Mouse (Mus musculus) CH12.LX (cell line): Measurements from ENCODE around the gene Mfsd5. TPM values are rescaled to one million over a fixed set of nuclear protein-coding genes. Genes with fewer than 3 reads are reported as not detected.
A peak's percentile ranks its signal among the peaks of the same experiment; 100 is the strongest.

Experiments used
- DNase-seq: peaks from one replicate; pipeline ENCODE4 v3.0.0-alpha.2; 2013; ENCODE audit errors: extremely low read depth
- H3K27ac ChIP-seq: 2 replicates; pipeline ENCODE4 v1.5.1; 2012; ENCODE audit warnings: low read depth, mild to moderate bottlenecking, control low read depth, moderate library complexity; ENCODE audit not compliant: insufficient read depth
- H3K27me3 ChIP-seq: replicated peaks from 2 replicates; pipeline ENCODE3; 2012; ENCODE audit warnings: inconsistent platforms
- H3K36me3 ChIP-seq, 2 experiments: replicated peaks in 1 of 2; 2 replicates each; pipeline versions ENCODE3 to v1.6.1; 2012; ENCODE audit warnings: inconsistent platforms in 1 of 2, low read length in 1 of 2, mild to moderate bottlenecking in 1 of 2, mixed read lengths in 1 of 2, moderate library complexity in 1 of 2; ENCODE audit not compliant: control insufficient read depth in 1 of 2, insufficient read depth in 1 of 2
- H3K4me1 ChIP-seq, 2 experiments: 2 replicates each; pipeline ENCODE4 v1.6.1; 2012; ENCODE audit warnings: inconsistent platforms in 1 of 2, moderate library complexity in 1 of 2; ENCODE audit not compliant: insufficient read depth in 2 of 2, control insufficient read depth in 1 of 2
- H3K4me2 ChIP-seq: 2 replicates; pipeline ENCODE4 v1.6.1; 2012; ENCODE audit warnings: low read depth, mild to moderate bottlenecking, control low read depth; ENCODE audit not compliant: poor library complexity, insufficient read depth, severe bottlenecking
- H3K4me3 ChIP-seq, 3 experiments: fragments of 150-350 bp in 1 of 3; sonication (generic) in 1 of 3; replicated peaks in 1 of 3; 2 replicates each; pipeline versions ENCODE3 to v1.5.1; 2011 to 2012; ENCODE audit warnings: low read depth in 2 of 3, low read length in 2 of 3, mild to moderate bottlenecking in 2 of 3, moderate library complexity in 2 of 3, control low read depth in 1 of 3, improper control_type of control experiment in 1 of 3, inconsistent platforms in 1 of 3, mixed read lengths in 1 of 3; ENCODE audit not compliant: poor library complexity in 1 of 3
- H3K79me2 ChIP-seq: replicated peaks from 2 replicates; pipeline ENCODE4 v1.6.1; 2012; ENCODE audit warnings: mild to moderate bottlenecking, moderate library complexity; ENCODE audit not compliant: control insufficient read depth, poor library complexity, insufficient read depth, severe bottlenecking; ENCODE audit errors: extremely low read depth
- H3K9ac ChIP-seq: 2 replicates; pipeline ENCODE4 v1.6.1; 2012; ENCODE audit warnings: low read depth, mild to moderate bottlenecking, control low read depth, moderate library complexity; ENCODE audit not compliant: insufficient read depth
- H3K9me3 ChIP-seq: replicated peaks from 2 replicates; pipeline ENCODE3; 2012; ENCODE audit warnings: low read length, inconsistent platforms, mixed read lengths
- BHLHE40 ChIP-seq: IDR thresholded peaks from 2 replicates; pipeline ENCODE4 v1.6.1; 2011; ENCODE audit warnings: mild to moderate bottlenecking, low read depth, low read length, improper control_type of control experiment
- CHD2 ChIP-seq: IDR thresholded peaks from 2 replicates; pipeline ENCODE4 v1.6.1; 2011; ENCODE audit warnings: low read length, improper control_type of control experiment
- CTCF ChIP-seq, 2 experiments: IDR thresholded peaks in 1 of 2; conservative IDR thresholded peaks in 1 of 2; 2 replicates each; pipeline ENCODE4 v1.5.1; 2011 to 2012; ENCODE audit warnings: low read depth in 2 of 2, low read length in 2 of 2, improper control_type of control experiment in 1 of 2, inconsistent platforms in 1 of 2, mild to moderate bottlenecking in 1 of 2, moderate library complexity in 1 of 2
- E2F4 ChIP-seq: IDR thresholded peaks from 2 replicates; pipeline ENCODE4 v1.6.1; 2011; ENCODE audit warnings: low read depth, low read length, improper control_type of control experiment; ENCODE audit not compliant: insufficient replicate concordance
- ETS1 ChIP-seq: conservative IDR thresholded peaks from 2 replicates; pipeline ENCODE4 v1.6.1; 2012; ENCODE audit warnings: low read depth, mild to moderate bottlenecking, inconsistent platforms, low read length, improper control_type of control experiment, moderate library complexity
- GABPA ChIP-seq: IDR thresholded peaks from 2 replicates; pipeline ENCODE4 v1.6.1; 2012; ENCODE audit warnings: low read depth, low read length, improper control_type of control experiment, inconsistent platforms; ENCODE audit not compliant: insufficient replicate concordance
- HCFC1 ChIP-seq: IDR thresholded peaks from 2 replicates; pipeline ENCODE4 v1.6.1; 2012; ENCODE audit warnings: low read depth, mild to moderate bottlenecking, inconsistent platforms, low read length, improper control_type of control experiment
- IRF4 ChIP-seq: IDR thresholded peaks from 2 replicates; pipeline ENCODE4 v1.6.1; 2014; ENCODE audit warnings: low read depth, mild to moderate bottlenecking, inconsistent platforms, low read length, improper control_type of control experiment
- JUN ChIP-seq: IDR thresholded peaks from 2 replicates; pipeline ENCODE4 v1.6.1; 2011; ENCODE audit warnings: low read depth, mild to moderate bottlenecking, low read length, improper control_type of control experiment, moderate library complexity; ENCODE audit not compliant: insufficient read depth
- KAT2A ChIP-seq: IDR thresholded peaks from 2 replicates; pipeline ENCODE4 v1.6.1; 2012; ENCODE audit warnings: low read length, improper control_type of control experiment, inconsistent platforms; ENCODE audit not compliant: insufficient replicate concordance
- MAX ChIP-seq: IDR thresholded peaks from 2 replicates; pipeline ENCODE4 v1.6.1; 2011; ENCODE audit warnings: low read length, improper control_type of control experiment
- MYC ChIP-seq: IDR thresholded peaks from 2 replicates; pipeline ENCODE4 v1.6.1; 2011; ENCODE audit warnings: low read depth, mild to moderate bottlenecking, improper control_type of control experiment, low read length
- NELFE ChIP-seq: IDR thresholded peaks from 2 replicates; pipeline ENCODE4 v1.6.1; 2011; ENCODE audit warnings: low read depth, low read length, improper control_type of control experiment
- NRF1 ChIP-seq: IDR thresholded peaks from 2 replicates; pipeline ENCODE4 v1.6.1; 2014; ENCODE audit warnings: low read depth, mild to moderate bottlenecking, inconsistent platforms, low read length, improper control_type of control experiment, moderate library complexity
- PAX5 ChIP-seq: IDR thresholded peaks from 2 replicates; pipeline ENCODE4 v1.6.1; 2012; ENCODE audit warnings: low read length, inconsistent platforms, mixed read lengths
- POLR2AphosphoS2 ChIP-seq: IDR thresholded peaks from 2 replicates; pipeline ENCODE4 v1.6.1; 2011; ENCODE audit warnings: low read depth, low read length, improper control_type of control experiment
- RCOR1 ChIP-seq: conservative IDR thresholded peaks from 2 replicates; pipeline ENCODE4 v1.6.1; 2012; ENCODE audit warnings: low read depth, mild to moderate bottlenecking, inconsistent platforms, low read length, improper control_type of control experiment
- SIN3A ChIP-seq: IDR thresholded peaks from 2 replicates; pipeline ENCODE4 v1.6.1; 2012; ENCODE audit warnings: low read length, improper control_type of control experiment, inconsistent platforms
- TBP ChIP-seq: conservative IDR thresholded peaks from 2 replicates; pipeline ENCODE4 v1.6.1; 2011; ENCODE audit warnings: low read depth, low read length, improper control_type of control experiment
- TCF12 ChIP-seq: IDR thresholded peaks from 2 replicates; pipeline ENCODE4 v1.6.1; 2014; ENCODE audit warnings: low read depth, mild to moderate bottlenecking, inconsistent platforms, low read length, improper control_type of control experiment
- USF1 ChIP-seq: IDR thresholded peaks from 2 replicates; pipeline ENCODE4 v1.6.1; 2014; ENCODE audit warnings: low read depth, mild to moderate bottlenecking, inconsistent platforms, low read length, improper control_type of control experiment
- USF2 ChIP-seq: conservative IDR thresholded peaks from 2 replicates; pipeline ENCODE4 v1.6.1; 2011; ENCODE audit warnings: low read depth, low read length, improper control_type of control experiment
- ZKSCAN1 ChIP-seq: IDR thresholded peaks from 2 replicates; pipeline ENCODE4 v1.6.1; 2012; ENCODE audit warnings: low read depth, inconsistent platforms, low read length, improper control_type of control experiment, borderline replicate concordance
- ZMIZ1 ChIP-seq: IDR thresholded peaks from 2 replicates; pipeline ENCODE4 v1.6.1; 2012; ENCODE audit warnings: low read depth, mild to moderate bottlenecking, inconsistent platforms, low read length, improper control_type of control experiment
- dilution Hi-C: fragments of 300-500 bp; cut with MboI; formaldehyde crosslinking; loops from 2 replicates; pipeline ENCODE4 v1.14.3; 2020; ENCODE audit warnings: low sequenced_read_pairs; ENCODE audit not compliant: extremely low pct_unique_long_range_greater_than_20kb, extremely low pct_ligation_motif_present
- in situ Hi-C: fragments of 300-500 bp; cut with MboI; formaldehyde crosslinking; loops from 3 replicates; pipeline ENCODE4 v1.14.3; 2019; ENCODE audit warnings: low sequenced_read_pairs, low pct_ligation_motif_present, low pct_unique_long_range_greater_than_20kb, mixed read lengths
- polyA plus RNA-seq: library from polyadenylated mRNA; unstranded; fragments of >175 nt; gene quantifications from 2 replicates; pipeline ENCODE4 v1.2.1, GENCODE M21; 2012; ENCODE audit warnings: low read depth; ENCODE audit not compliant: insufficient read length
- total RNA-seq, 2 experiments: library from RNA; depleted of rRNA; stranded (reverse); fragments of 300-350 nt in 1 of 2; fragments of >200 nt in 1 of 2; gene quantifications; 2 replicates each; pipeline ENCODE4 v1.2.3; 2012 to 2014

The Mfsd5 gene
- total and polyA plus RNA-seq, 3 experiments: 31.1 to 90.6 (median 51.8) TPM

- TF ChIP-seq ZKSCAN1 (no peak), USF2 (no peak), BHLHE40 (peak; percentile 32; the same call in 1 of the 2 replicates), MAX (no peak), MYC (no peak), PAX5 (no peak), USF1 (peak; percentile 71), TCF12 (no peak)
- TF ChIP-seq, all 38 proteins: peak for 4
Observed at GRCm38 (mm10) chr15:102257202-102258075, 21.8 kb upstream of the Mfsd5 start, which contains the start of gene Rarg (continued).

GRCm38 (mm10) chr15:102258076-102258470 is 21.2 kb upstream of the Mfsd5 start:
- DNase-seq: no peak
- no peaks in the 10 kb centered on the region for H3K9me3 ChIP-seq
- H3K79me2 ChIP-seq: no peaks in the 10 kb centered on the region
- TF ChIP-seq USF2 (no peak), HCFC1 (no peak), NELFE (no peak)
- peak overlapping the region; percentile 87; the same call in 1 of the 2 replicates for H3K4me2 ChIP-seq
- no peak overlapping the region for H3K27ac ChIP-seq
- in situ Hi-C loops: no loop called here
- peaks cover 15 to 35% of the 10 kb centered on the region in 2 experiments for H3K4me1 ChIP-seq
- dilution Hi-C loops: no loop called here
- H3K4me3 ChIP-seq: no peak overlapping the region
- no peak overlapping the region for H3K9ac ChIP-seq
- peaks cover 84% of the 10 kb centered on the region for H3K27me3 ChIP-seq
- no peaks in the 10 kb centered on the region for H3K36me3 ChIP-seq

GRCm38 (mm10) chr15:102258581-102259253 is 20.5 kb upstream of the Mfsd5 start:
- peaks cover 18 to 41% of the 10 kb centered on the region in 2 experiments for H3K4me1 ChIP-seq
- no peak for DNase-seq
- no peak overlapping the region for H3K4me3 ChIP-seq
- dilution Hi-C loops: no loop called here
- H3K36me3 ChIP-seq: no peaks in the 10 kb centered on the region
- H3K9ac ChIP-seq: no peak overlapping the region
- H3K27me3 ChIP-seq: peaks cover 85% of the 10 kb centered on the region
- TF ChIP-seq ZMIZ1 (no peak), ETS1 (no peak), BHLHE40 (no peak), GABPA (no peak), TBP (no peak), E2F4 (no peak), POLR2AphosphoS2 (no peak), RCOR1 (no peak), JUN (no peak), MAX (no peak), CHD2 (no peak), CTCF (conservative IDR thresholded peaks at IDR 0.05 in 1 of 2, IDR thresholded peaks at IDR 0.05 in 1 of 2; ENCODE audit: low read depth in 2 of 2, low read length in 2 of 2) (no peak), KAT2A (no peak), NRF1 (no peak), IRF4 (no peak), MYC (no peak), SIN3A (no peak), USF2 (no peak)
- H3K79me2 ChIP-seq: no peaks in the 10 kb centered on the region
- in situ Hi-C loops: no loop called here
- no peak overlapping the region for H3K4me2 ChIP-seq
- H3K9me3 ChIP-seq: no peaks in the 10 kb centered on the region
- H3K27ac ChIP-seq: no peak overlapping the region
